Mouse (Mus musculus): ENCODE data around the gene AI467606. TPM values are rescaled to one million over a fixed set of nuclear protein-coding genes. Genes with fewer than 3 reads are reported as not detected.

AI467606 gene
- 99.5 and 130 TPM in 2 replicates for polyA plus RNA-seq (2012; ENCODE audit: low replicate concordance)

GRCm38 (mm10) chr7:127091114-127091896, at the start of gene AI467606:
Gene AI467606 (plus strand): TSS chr7:127091359.

GRCm38 (mm10) chr7:127041851-127042672, 49.1 kb upstream of the AI467606 start, which contains the start of gene Kif22:
Gene Kif22 (minus strand): TSS chr7:127042471.

DNA sequence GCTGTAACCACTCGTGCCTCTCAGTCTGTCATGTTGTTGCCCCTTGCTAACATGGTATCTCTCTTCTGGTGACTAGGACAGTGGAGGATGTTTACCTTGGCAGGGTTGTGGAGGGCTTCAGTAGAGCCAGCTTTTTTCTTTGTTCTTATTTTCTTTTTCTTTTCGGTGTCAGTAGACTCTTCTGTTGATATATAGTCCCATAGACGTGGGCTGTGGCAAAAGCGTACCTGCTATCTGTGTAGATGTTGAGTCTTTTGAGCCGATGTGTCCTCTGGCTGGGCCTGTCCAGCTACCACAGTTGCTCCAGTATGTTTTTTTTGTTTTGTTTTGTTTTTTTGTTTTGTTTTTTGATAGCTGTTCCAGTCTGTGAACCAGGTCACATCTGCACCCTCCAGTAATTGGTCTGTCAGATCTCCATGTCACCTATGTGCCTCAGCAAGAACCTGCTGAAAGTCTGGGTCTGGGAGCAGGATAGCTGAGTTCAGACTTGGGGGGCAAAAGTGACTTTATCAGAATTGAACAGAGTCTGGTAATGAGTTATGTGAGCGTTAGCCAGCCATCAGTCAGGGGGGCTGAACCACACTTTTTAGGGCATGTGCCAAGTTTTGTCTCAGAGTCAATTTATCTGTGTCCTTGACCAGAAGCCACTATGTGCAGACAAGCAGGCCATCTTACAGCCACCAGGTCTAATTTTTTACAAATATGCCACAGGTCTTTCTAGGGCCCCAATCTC, 3.7 kb upstream of the AI467606 start, which contains the start of gene Zg16:
Zg16 (minus strand) TSS at position 51 of the 733 bp plus-strand sequence.

GRCm38 (mm10) chr7:127121911-127122270, 30.7 kb downstream of the AI467606 start, which contains the start of gene Qprt:
Gene Qprt (minus strand): TSS chr7:127122226.

GRCm38 (mm10) chr7:127137262-127138017, 46.3 kb downstream of the AI467606 start, which contains the start of gene Spn:
Gene Spn (minus strand): TSS chr7:127137823.

Other genes starting within 250 kb of the AI467606 start
- gene Doc2a, start 243.9 kb upstream of the AI467606 start, polyA plus RNA-seq (2012; ENCODE audit: low replicate concordance) = not detected in 2 replicates
- 80.7 and 110 TPM in 2 replicates for gene Hirip3, start 229.4 kb upstream of the AI467606 start, polyA plus RNA-seq (2012; ENCODE audit: low replicate concordance)
- 1,584 and 1,973 TPM in 2 replicates for gene Ino80e, start 229.0 kb upstream of the AI467606 start, polyA plus RNA-seq (2012; ENCODE audit: low replicate concordance)
- gene Taok2, start 206.7 kb upstream of the AI467606 start, polyA plus RNA-seq (2012; ENCODE audit: low replicate concordance) = 249 and 381 TPM in 2 replicates
- 61.9 and 90.6 TPM in 2 replicates for gene Tmem219, start 168.4 kb upstream of the AI467606 start, polyA plus RNA-seq (2012; ENCODE audit: low replicate concordance)
- 31.6 and 58.9 TPM in 2 replicates for gene Kctd13, start 162.5 kb upstream of the AI467606 start, polyA plus RNA-seq (2012; ENCODE audit: low replicate concordance)
- gene Asphd1, start 141.8 kb upstream of the AI467606 start, polyA plus RNA-seq (2012; ENCODE audit: low replicate concordance) = not detected in 2 replicates
- gene Sez6l2, start 140.8 kb upstream of the AI467606 start, polyA plus RNA-seq (2012; ENCODE audit: low replicate concordance) = 1.1 and 3.1 TPM in 2 replicates
- 99.0 and 127 TPM in 2 replicates for gene Cdipt, start 115.4 kb upstream of the AI467606 start, polyA plus RNA-seq (2012; ENCODE audit: low replicate concordance)
- gene Cdiptos, start 115.3 kb upstream of the AI467606 start, polyA plus RNA-seq (2012; ENCODE audit: low replicate concordance) = 0.24 TPM in 1 of 2 replicates, not detected in the other
- 12.2 and 16.3 TPM in 2 replicates for gene Mvp, start 76.7 kb upstream of the AI467606 start, polyA plus RNA-seq (2012; ENCODE audit: low replicate concordance)
- gene Pagr1b, start 74.9 kb upstream of the AI467606 start, polyA plus RNA-seq (2012; ENCODE audit: low replicate concordance) = not detected in 2 replicates
- gene Pagr1a, start 74.0 kb upstream of the AI467606 start, polyA plus RNA-seq (2012; ENCODE audit: low replicate concordance) = 0.99 and 28.8 TPM in 2 replicates
- 89.5 and 197 TPM in 2 replicates for gene Gm42742, start 70.3 kb upstream of the AI467606 start, polyA plus RNA-seq (2012; ENCODE audit: low replicate concordance)
- 0.20 and 7.0 TPM in 2 replicates for gene Prrt2, start 70.1 kb upstream of the AI467606 start, polyA plus RNA-seq (2012; ENCODE audit: low replicate concordance)
- gene Maz, start 64.3 kb upstream of the AI467606 start, polyA plus RNA-seq (2012; ENCODE audit: low replicate concordance) = 992 and 1,684 TPM in 2 replicates
- gene Kif22, start 48.9 kb upstream of the AI467606 start, polyA plus RNA-seq (2012; ENCODE audit: low replicate concordance) = 23.8 and 26.3 TPM in 2 replicates
- gene Zg16, start 4.0 kb upstream of the AI467606 start, polyA plus RNA-seq (2012; ENCODE audit: low replicate concordance) = not detected in 2 replicates
- gene Qprt, start 30.9 kb downstream of the AI467606 start, polyA plus RNA-seq (2012; ENCODE audit: low replicate concordance) = 1.9 and 3.6 TPM in 2 replicates
- gene Spn, start 46.5 kb downstream of the AI467606 start, polyA plus RNA-seq (2012; ENCODE audit: low replicate concordance) = 73.3 and 200 TPM in 2 replicates
- 55.9 and 67.9 TPM in 2 replicates for gene Cd2bp2, start 104.7 kb downstream of the AI467606 start, polyA plus RNA-seq (2012; ENCODE audit: low replicate concordance)
- gene Tbc1d10b, start 117.1 kb downstream of the AI467606 start, polyA plus RNA-seq (2012; ENCODE audit: low replicate concordance) = 87.2 and 117 TPM in 2 replicates
- 2.1 TPM in 1 of 2 replicates, not detected in the other for gene Mylpf, start 117.5 kb downstream of the AI467606 start, polyA plus RNA-seq (2012; ENCODE audit: low replicate concordance)
- 17.3 and 29.4 TPM in 2 replicates for gene Zfp553, start 141.7 kb downstream of the AI467606 start, polyA plus RNA-seq (2012; ENCODE audit: low replicate concordance)
- gene Sept1, start 141.8 kb downstream of the AI467606 start, polyA plus RNA-seq (2012; ENCODE audit: low replicate concordance) = 439 and 604 TPM in 2 replicates
- 141 and 154 TPM in 2 replicates for gene Zfp771, start 152.9 kb downstream of the AI467606 start, polyA plus RNA-seq (2012; ENCODE audit: low replicate concordance)
- 23.3 and 79.5 TPM in 2 replicates for gene Dctpp1, start 169.3 kb downstream of the AI467606 start, polyA plus RNA-seq (2012; ENCODE audit: low replicate concordance)
- gene Sephs2, start 182.7 kb downstream of the AI467606 start, polyA plus RNA-seq (2012; ENCODE audit: low replicate concordance) = 61.1 and 61.8 TPM in 2 replicates
- gene Itgal, start 204.9 kb downstream of the AI467606 start, polyA plus RNA-seq (2012; ENCODE audit: low replicate concordance) = 8.1 and 8.8 TPM in 2 replicates